Mouse (Mus musculus): ENCODE measurements around the gene Smim24. TPM values are rescaled to one million over a fixed set of nuclear protein-coding genes. Genes with fewer than 3 reads are reported as not detected.

Smim24 gene
- polyA plus RNA-seq, 1 experiment from 2014 or later, result 3.4 TPM

GRCm38 (mm10) chr10:81409330-81409729 is 16.5 kb downstream of the Smim24 start:
- no peak overlapping the region for H3K9ac ChIP-seq (replicated peaks; ENCODE audit: low read length)
- no peaks in the 10 kb centered on the region; the same call in 1 of the 2 replicates for H3K27me3 ChIP-seq (ENCODE audit: control insufficient read depth, insufficient read depth, low read length)
- peaks cover 17% of the 10 kb centered on the region for H3K4me1 ChIP-seq (ENCODE audit: control insufficient read depth, insufficient read depth, low read length)
- H3K27ac ChIP-seq (replicated peaks; ENCODE audit: low read depth, low read length), result peak overlapping the region; percentile 41; the same call in 1 of the 2 replicates
- no peak overlapping the region for H3K4me3 ChIP-seq (ENCODE audit: low read depth, low read length)
- no peaks in the 10 kb centered on the region; the same call in 1 of the 2 replicates for H3K36me3 ChIP-seq (replicated peaks; ENCODE audit: control insufficient read depth, insufficient read depth, low read depth, low read length)
- ATAC-seq (replicated peaks; ENCODE audit: insufficient number of reproducible peaks, low FRiP score, low TSS enrichment, low read depth), result no peak
- DNase-seq (ENCODE audit: low spot score), result peak; percentile 49
- H3K4me2 ChIP-seq (ENCODE audit: low read depth, low read length), result no peak overlapping the region
- 10% methylated on average over 8 of the region's 8 CpGs for WGBS
- H3K9me3 ChIP-seq (replicated peaks; ENCODE audit: control insufficient read depth, low read length), result no peaks in the 10 kb centered on the region

- no peak overlapping the region for H3K9ac ChIP-seq (replicated peaks; ENCODE audit: low read length)
- WGBS, result 71% methylated on average over 4 of the region's 4 CpGs
- H3K9me3 ChIP-seq (replicated peaks; ENCODE audit: control insufficient read depth, low read length), result no peaks in the 10 kb centered on the region
- no peak overlapping the region for H3K27ac ChIP-seq (replicated peaks; ENCODE audit: low read depth, low read length)
- H3K27me3 ChIP-seq (ENCODE audit: control insufficient read depth, insufficient read depth, low read length), result no peaks in the 10 kb centered on the region; the same call in 1 of the 2 replicates
- H3K4me2 ChIP-seq (ENCODE audit: low read depth, low read length), result no peak overlapping the region
- H3K4me1 ChIP-seq (ENCODE audit: control insufficient read depth, insufficient read depth, low read length), result peaks cover 17% of the 10 kb centered on the region
- no peak overlapping the region for H3K4me3 ChIP-seq (ENCODE audit: low read depth, low read length)
- no peak for ATAC-seq (replicated peaks; ENCODE audit: insufficient number of reproducible peaks, low FRiP score, low TSS enrichment, low read depth)
- no peaks in the 10 kb centered on the region; the same call in 1 of the 2 replicates for H3K36me3 ChIP-seq (replicated peaks; ENCODE audit: control insufficient read depth, insufficient read depth, low read depth, low read length)
- no peak for DNase-seq (ENCODE audit: low spot score)
Observed at GRCm38 (mm10) chr10:81410350-81410749, 17.5 kb downstream of the Smim24 start.

- Histone ChIP-seq H3K9me3 (replicated peaks; ENCODE audit: control insufficient read depth, low read length) (no peaks in the 10 kb centered on the region), H3K4me1 (ENCODE audit: control insufficient read depth, insufficient read depth, low read length) (peaks cover 17% of the 10 kb centered on the region), H3K27ac (replicated peaks; ENCODE audit: low read depth, low read length) (peak overlapping the region; percentile 32; the same call in 1 of the 2 replicates), H3K9ac (replicated peaks; ENCODE audit: low read length) (no peak overlapping the region), H3K27me3 (ENCODE audit: control insufficient read depth, insufficient read depth, low read length) (no peaks in the 10 kb centered on the region; the same call in 1 of the 2 replicates), H3K4me3 (ENCODE audit: low read depth, low read length) (no peak overlapping the region), H3K36me3 (replicated peaks; ENCODE audit: control insufficient read depth, insufficient read depth, low read depth, low read length) (no peaks in the 10 kb centered on the region; the same call in 1 of the 2 replicates), H3K4me2 (ENCODE audit: low read depth, low read length) (no peak overlapping the region)
- ATAC-seq (replicated peaks; ENCODE audit: insufficient number of reproducible peaks, low FRiP score, low TSS enrichment, low read depth) (no peak), DNase-seq (ENCODE audit: low spot score) (no peak)
- WGBS, result 79% methylated on average over 9 of the region's 9 CpGs
Observed at GRCm38 (mm10) chr10:81410981-81411380, 18.1 kb downstream of the Smim24 start.

- Histone ChIP-seq H3K9me3 (replicated peaks; ENCODE audit: control insufficient read depth, low read length) (no peaks in the 10 kb centered on the region), H3K4me3 (ENCODE audit: low read depth, low read length) (no peak overlapping the region), H3K4me1 (ENCODE audit: control insufficient read depth, insufficient read depth, low read length) (peaks cover 17% of the 10 kb centered on the region), H3K36me3 (replicated peaks; ENCODE audit: control insufficient read depth, insufficient read depth, low read depth, low read length) (no peaks in the 10 kb centered on the region; the same call in 1 of the 2 replicates), H3K9ac (replicated peaks; ENCODE audit: low read length) (no peak overlapping the region), H3K4me2 (ENCODE audit: low read depth, low read length) (no peak overlapping the region), H3K27ac (replicated peaks; ENCODE audit: low read depth, low read length) (peak overlapping the region; percentile 32; the same call in 1 of the 2 replicates), H3K27me3 (ENCODE audit: control insufficient read depth, insufficient read depth, low read length) (no peaks in the 10 kb centered on the region; the same call in 1 of the 2 replicates)
- DNase-seq (ENCODE audit: low spot score) (no peak), ATAC-seq (replicated peaks; ENCODE audit: insufficient number of reproducible peaks, low FRiP score, low TSS enrichment, low read depth) (no peak)
- WGBS, result 80% methylated on average over 18 of the region's 18 CpGs
Observed at GRCm38 (mm10) chr10:81411471-81412400, 18.9 kb downstream of the Smim24 start.

GRCm38 (mm10) chr10:81412586-81413309 is 19.9 kb downstream of the Smim24 start:
- Histone ChIP-seq H3K36me3 (replicated peaks; ENCODE audit: control insufficient read depth, insufficient read depth, low read depth, low read length) (no peaks in the 10 kb centered on the region; the same call in 1 of the 2 replicates), H3K4me1 (ENCODE audit: control insufficient read depth, insufficient read depth, low read length) (peaks cover 16% of the 10 kb centered on the region), H3K9ac (replicated peaks; ENCODE audit: low read length) (no peak overlapping the region), H3K4me3 (ENCODE audit: low read depth, low read length) (no peak overlapping the region), H3K27me3 (ENCODE audit: control insufficient read depth, insufficient read depth, low read length) (no peaks in the 10 kb centered on the region), H3K4me2 (ENCODE audit: low read depth, low read length) (no peak overlapping the region), H3K9me3 (replicated peaks; ENCODE audit: control insufficient read depth, low read length) (no peaks in the 10 kb centered on the region), H3K27ac (replicated peaks; ENCODE audit: low read depth, low read length) (no peak overlapping the region)
- DNase-seq (ENCODE audit: low spot score) (no peak), ATAC-seq (replicated peaks; ENCODE audit: insufficient number of reproducible peaks, low FRiP score, low TSS enrichment, low read depth) (no peak)
- 76% methylated on average over 16 of the region's 16 CpGs for WGBS

GRCm38 (mm10) chr10:81413310-81414261 is 20.7 kb downstream of the Smim24 start:
- H3K4me1 ChIP-seq (ENCODE audit: control insufficient read depth, insufficient read depth, low read length), result peaks cover 11% of the 10 kb centered on the region

GRCm38 (mm10) chr10:81414682-81415081 is 21.8 kb downstream of the Smim24 start:
- Histone ChIP-seq H3K9me3 (replicated peaks; ENCODE audit: control insufficient read depth, low read length) (no peaks in the 10 kb centered on the region), H3K36me3 (replicated peaks; ENCODE audit: control insufficient read depth, insufficient read depth, low read depth, low read length) (no peaks in the 10 kb centered on the region; the same call in 1 of the 2 replicates), H3K27me3 (ENCODE audit: control insufficient read depth, insufficient read depth, low read length) (no peaks in the 10 kb centered on the region), H3K27ac (replicated peaks; ENCODE audit: low read depth, low read length) (no peak overlapping the region), H3K4me1 (ENCODE audit: control insufficient read depth, insufficient read depth, low read length) (peaks cover 7% of the 10 kb centered on the region), H3K4me2 (ENCODE audit: low read depth, low read length) (0 out of 2 replicates have a peak overlapping the region, but pooled peaks have one; percentile 16), H3K9ac (replicated peaks; ENCODE audit: low read length) (no peak overlapping the region), H3K4me3 (ENCODE audit: low read depth, low read length) (no peak overlapping the region)
- DNase-seq (ENCODE audit: low spot score) (peak; percentile 44), ATAC-seq (replicated peaks; ENCODE audit: insufficient number of reproducible peaks, low FRiP score, low TSS enrichment, low read depth) (no peak)

More at GRCm38 (mm10) chr10:81413310-81414261, 20.7 kb downstream of the Smim24 start:
- Histone ChIP-seq H3K27ac (replicated peaks; ENCODE audit: low read depth, low read length) (peak overlapping the region; percentile 25; the same call in 1 of the 2 replicates), H3K4me3 (ENCODE audit: low read depth, low read length) (no peak overlapping the region), H3K9me3 (replicated peaks; ENCODE audit: control insufficient read depth, low read length) (no peaks in the 10 kb centered on the region), H3K36me3 (replicated peaks; ENCODE audit: control insufficient read depth, insufficient read depth, low read depth, low read length) (no peaks in the 10 kb centered on the region; the same call in 1 of the 2 replicates), H3K27me3 (ENCODE audit: control insufficient read depth, insufficient read depth, low read length) (no peaks in the 10 kb centered on the region), H3K4me2 (ENCODE audit: low read depth, low read length) (0 out of 2 replicates have a peak overlapping the region, but pooled peaks have one; percentile 19), H3K9ac (replicated peaks; ENCODE audit: low read length) (peak overlapping the region; percentile 30)
- DNase-seq (ENCODE audit: low spot score) (peak; percentile 76), ATAC-seq (replicated peaks; ENCODE audit: insufficient number of reproducible peaks, low FRiP score, low TSS enrichment, low read depth) (no peak)
- 26% methylated on average over 26 of the region's 26 CpGs for whole genome bisulfite sequencing
